Mouse (Mus musculus): ENCODE measurements around the gene Fcrla. TPM values are rescaled to one million over a fixed set of nuclear protein-coding genes. Genes with fewer than 3 reads are reported as not detected.
A peak's percentile ranks its signal among the peaks of the same experiment; 100 is the strongest.

Fcrla gene
- polyA plus RNA-seq, 1 experiment from 2014 or later: not detected

DNA sequence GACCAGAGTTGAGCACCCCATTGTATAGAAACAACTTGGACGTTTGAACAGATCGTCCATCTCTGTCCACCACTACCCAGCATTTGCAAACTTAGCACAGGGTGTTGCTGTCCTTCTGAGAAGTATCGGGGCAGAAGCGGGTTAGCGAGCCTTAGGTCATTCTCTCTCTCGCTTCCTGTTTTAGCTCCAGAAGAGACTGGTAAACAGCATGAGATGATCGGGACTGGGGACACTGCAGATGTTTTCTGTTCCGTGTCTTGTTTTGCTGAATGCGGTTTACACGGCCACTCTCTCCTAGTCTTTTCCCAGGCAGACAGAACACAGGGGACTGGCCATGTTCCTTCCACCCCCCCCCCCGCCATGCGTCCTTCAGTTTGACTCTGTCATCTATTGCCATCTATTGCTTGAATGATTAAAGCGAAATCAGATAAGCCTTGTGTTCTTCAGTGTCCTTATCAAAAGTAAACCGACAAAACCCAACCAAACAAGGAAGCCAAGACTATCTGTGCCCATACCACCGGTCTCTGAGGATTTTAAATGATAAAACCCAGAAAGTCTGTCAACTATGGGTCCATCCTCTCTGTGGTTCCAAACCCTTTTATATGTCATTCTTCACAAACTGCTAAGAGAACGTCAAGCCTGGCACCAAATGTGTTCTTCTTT is 28.8 kb downstream of the Fcrla start:
- no peak overlapping the region for H3K27ac ChIP-seq (ENCODE audit: low read depth, low read length)
- WGBS: 81% methylated on average over 16 of the region's 16 CpGs
- H3K9me3 ChIP-seq (ENCODE audit: control insufficient read depth, low read length): no peaks in the 10 kb centered on the region
- no peak overlapping the region for H3K4me2 ChIP-seq
- DNase-seq (ENCODE audit: low spot score, missing footprints): no peak
- H3K9ac ChIP-seq (ENCODE audit: low read length): no peak overlapping the region
- no peak overlapping the region for H3K4me3 ChIP-seq (ENCODE audit: low read depth, low read length)
- no peaks in the 10 kb centered on the region for H3K4me1 ChIP-seq (ENCODE audit: control insufficient read depth, insufficient read depth, low read length)
- H3K27me3 ChIP-seq (ENCODE audit: control insufficient read depth, insufficient read depth, low read length): no peaks in the 10 kb centered on the region
- H3K36me3 ChIP-seq (ENCODE audit: control insufficient read depth, insufficient read depth, low read length): no peaks in the 10 kb centered on the region
- ATAC-seq (ENCODE audit: low FRiP score): no peak

DNA sequence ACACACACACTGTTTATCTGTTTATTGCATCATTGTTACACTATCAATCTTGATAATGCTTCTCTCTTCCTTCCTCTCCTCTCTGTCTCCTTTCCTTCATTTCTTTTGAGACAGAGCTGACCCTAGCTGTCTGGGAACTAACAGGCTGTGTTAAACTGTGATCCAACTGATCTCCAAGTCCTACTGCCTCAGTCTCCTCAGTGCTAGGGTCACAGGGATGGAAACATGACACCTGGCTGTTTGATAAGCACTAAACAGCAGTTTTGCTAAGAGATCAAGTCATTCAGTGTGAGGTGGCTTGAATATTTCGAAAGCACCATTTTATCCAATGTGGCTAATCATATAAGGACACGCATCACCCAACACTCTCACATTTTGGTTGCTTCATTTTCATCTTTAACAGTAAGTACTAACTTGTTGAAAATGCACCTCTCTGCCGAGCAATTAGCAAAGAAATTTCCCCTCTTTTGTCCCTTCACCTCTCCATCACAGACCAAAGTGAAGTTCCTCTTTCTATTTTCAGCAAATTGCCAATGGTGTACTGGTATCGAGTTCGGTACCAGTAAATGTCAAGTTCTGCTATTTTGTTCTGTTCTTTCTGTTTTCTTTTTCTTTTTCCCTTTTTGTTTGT is 30.6 kb downstream of the Fcrla start:
- WGBS: 81% methylated on average over 5 of the region's 5 CpGs

DNA sequence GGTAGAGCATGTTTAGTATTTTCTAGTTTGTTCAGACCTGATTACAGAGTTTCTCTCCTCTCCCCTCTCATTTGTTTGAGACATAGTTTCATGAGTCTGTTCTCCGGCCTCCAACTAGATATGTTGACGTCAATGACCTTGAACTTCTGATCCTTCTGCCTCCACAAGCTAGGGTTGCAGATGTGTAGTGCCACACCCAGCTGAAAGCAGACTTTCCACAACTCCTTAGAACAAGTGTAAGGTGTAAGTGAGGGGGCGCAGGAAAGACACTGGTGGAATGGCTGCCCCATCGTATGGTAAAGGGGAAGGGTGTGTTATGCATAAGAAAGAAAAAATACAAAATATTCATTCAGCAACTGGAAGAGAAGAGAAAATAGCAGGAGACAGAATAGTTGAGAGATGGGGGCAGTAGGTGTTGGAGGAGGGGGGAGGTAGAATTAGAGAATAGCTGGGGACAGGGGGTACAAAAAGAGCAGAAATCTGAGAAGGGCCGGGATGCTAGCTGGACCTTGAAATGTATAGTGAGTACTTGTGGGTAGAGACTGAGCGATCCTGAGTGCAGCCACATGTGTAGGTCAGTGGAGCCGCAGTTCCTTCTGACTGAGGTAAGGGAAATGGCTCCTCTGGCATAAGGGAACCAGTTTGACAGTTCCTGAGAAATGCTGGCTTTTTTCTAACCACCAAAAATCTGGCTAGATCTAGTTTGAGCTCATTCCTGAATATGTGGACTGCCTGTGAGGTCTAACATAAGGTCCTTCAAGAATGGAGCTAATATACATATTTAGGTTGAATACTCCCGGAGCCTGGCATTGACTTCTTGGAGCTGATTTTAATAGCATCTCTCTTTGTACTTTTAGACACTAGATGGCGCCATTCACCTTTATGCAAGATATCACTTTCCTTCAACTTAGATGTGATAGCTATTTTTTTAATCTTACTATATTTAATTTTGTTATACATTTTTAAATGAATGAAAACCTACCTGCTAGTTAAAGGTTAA is 32.5 kb downstream of the Fcrla start:
- H3K9me3 ChIP-seq (ENCODE audit: control insufficient read depth, low read length): no peaks in the 10 kb centered on the region
- H3K36me3 ChIP-seq (ENCODE audit: control insufficient read depth, insufficient read depth, low read length): no peaks in the 10 kb centered on the region
- no peak overlapping the region for H3K4me2 ChIP-seq
- H3K9ac ChIP-seq (ENCODE audit: low read length): no peak overlapping the region
- ATAC-seq (ENCODE audit: low FRiP score) (no peak), DNase-seq (ENCODE audit: low spot score, missing footprints) (peak; percentile 87)
- no peak overlapping the region for H3K27ac ChIP-seq (ENCODE audit: low read depth, low read length)
- 66% methylated on average over 9 of the region's 9 CpGs for WGBS
- H3K4me3 ChIP-seq (ENCODE audit: low read depth, low read length): no peak overlapping the region
- no peaks in the 10 kb centered on the region for H3K4me1 ChIP-seq (ENCODE audit: control insufficient read depth, insufficient read depth, low read length)
- no peaks in the 10 kb centered on the region for H3K27me3 ChIP-seq (ENCODE audit: control insufficient read depth, insufficient read depth, low read length)

More for the DNA sequence above, 30.6 kb downstream of the Fcrla start:
- H3K9ac ChIP-seq (ENCODE audit: low read length): no peak overlapping the region
- H3K27ac ChIP-seq (ENCODE audit: low read depth, low read length): no peak overlapping the region
- no peaks in the 10 kb centered on the region for H3K36me3 ChIP-seq (ENCODE audit: control insufficient read depth, insufficient read depth, low read length)
- H3K4me3 ChIP-seq (ENCODE audit: low read depth, low read length): no peak overlapping the region
- H3K27me3 ChIP-seq (ENCODE audit: control insufficient read depth, insufficient read depth, low read length): no peaks in the 10 kb centered on the region
- DNase-seq (ENCODE audit: low spot score, missing footprints) (peak; percentile 69), ATAC-seq (ENCODE audit: low FRiP score) (no peak)
- H3K9me3 ChIP-seq (ENCODE audit: control insufficient read depth, low read length): no peaks in the 10 kb centered on the region
- no peaks in the 10 kb centered on the region for H3K4me1 ChIP-seq (ENCODE audit: control insufficient read depth, insufficient read depth, low read length)
- no peak overlapping the region for H3K4me2 ChIP-seq

DNA sequence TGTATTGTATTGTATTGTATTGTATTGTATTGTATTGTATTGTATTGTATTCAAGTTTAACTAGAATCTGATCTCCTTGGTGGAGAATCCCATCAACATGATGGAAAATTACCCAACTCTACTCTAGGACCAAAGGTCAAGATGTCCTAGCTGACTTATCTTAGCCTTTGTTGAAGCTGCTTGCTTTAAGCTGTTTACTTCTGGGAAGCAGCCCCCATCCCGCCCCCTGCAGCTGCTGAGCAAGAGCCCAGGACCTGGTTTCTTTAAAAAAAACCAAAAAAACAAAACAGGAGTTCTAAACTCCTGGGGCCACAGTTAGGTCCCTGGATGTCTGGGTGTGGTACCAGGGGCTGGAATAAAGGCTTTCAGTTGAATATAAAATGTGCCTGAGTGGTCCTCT is 35.1 kb downstream of the Fcrla start:
- no peak overlapping the region for H3K9ac ChIP-seq (ENCODE audit: low read length)
- no peak for DNase-seq (ENCODE audit: low spot score, missing footprints)
- no peaks in the 10 kb centered on the region for H3K27me3 ChIP-seq (ENCODE audit: control insufficient read depth, insufficient read depth, low read length)
- H3K4me3 ChIP-seq (ENCODE audit: low read depth, low read length): no peak overlapping the region
- no peak overlapping the region for H3K4me2 ChIP-seq
- no peak for ATAC-seq (ENCODE audit: low FRiP score)
- WGBS: 50% methylated on average over 1 of the region's 1 CpGs
- no peaks in the 10 kb centered on the region for H3K4me1 ChIP-seq (ENCODE audit: control insufficient read depth, insufficient read depth, low read length)
- H3K9me3 ChIP-seq (ENCODE audit: control insufficient read depth, low read length): no peaks in the 10 kb centered on the region
- no peak overlapping the region for H3K27ac ChIP-seq (ENCODE audit: low read depth, low read length)
- H3K36me3 ChIP-seq (ENCODE audit: control insufficient read depth, insufficient read depth, low read length): no peaks in the 10 kb centered on the region

DNA sequence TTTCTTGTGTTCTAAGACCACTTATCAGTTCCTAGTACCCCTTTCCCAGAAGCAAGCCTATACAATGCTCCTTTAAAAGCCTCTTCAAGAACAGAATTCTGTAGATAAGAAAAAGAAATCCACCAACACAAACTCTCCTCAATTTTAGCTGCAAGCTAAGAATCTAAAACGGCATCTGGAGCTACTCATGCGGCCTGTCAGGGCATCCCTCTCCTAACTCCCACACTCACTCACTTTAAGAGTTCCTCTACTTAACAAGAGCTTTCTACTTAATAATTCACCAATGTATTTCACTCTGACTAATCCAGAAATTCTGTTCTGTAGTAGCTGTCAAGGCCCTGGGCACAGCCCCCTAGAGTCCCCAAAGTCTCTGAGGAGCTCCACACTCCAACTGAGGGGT is 35.7 kb downstream of the Fcrla start:
- Histone ChIP-seq H3K27ac (ENCODE audit: low read depth, low read length) (no peak overlapping the region), H3K4me3 (ENCODE audit: low read depth, low read length) (no peak overlapping the region), H3K4me2 (no peak overlapping the region), H3K9me3 (ENCODE audit: control insufficient read depth, low read length) (no peaks in the 10 kb centered on the region), H3K36me3 (ENCODE audit: control insufficient read depth, insufficient read depth, low read length) (no peaks in the 10 kb centered on the region), H3K27me3 (ENCODE audit: control insufficient read depth, insufficient read depth, low read length) (no peaks in the 10 kb centered on the region), H3K9ac (ENCODE audit: low read length) (no peak overlapping the region), H3K4me1 (ENCODE audit: control insufficient read depth, insufficient read depth, low read length) (no peaks in the 10 kb centered on the region)
- 74% methylated on average over 2 of the region's 2 CpGs for WGBS
- ATAC-seq (ENCODE audit: low FRiP score) (no peak), DNase-seq (ENCODE audit: low spot score, missing footprints) (no peak)

DNA sequence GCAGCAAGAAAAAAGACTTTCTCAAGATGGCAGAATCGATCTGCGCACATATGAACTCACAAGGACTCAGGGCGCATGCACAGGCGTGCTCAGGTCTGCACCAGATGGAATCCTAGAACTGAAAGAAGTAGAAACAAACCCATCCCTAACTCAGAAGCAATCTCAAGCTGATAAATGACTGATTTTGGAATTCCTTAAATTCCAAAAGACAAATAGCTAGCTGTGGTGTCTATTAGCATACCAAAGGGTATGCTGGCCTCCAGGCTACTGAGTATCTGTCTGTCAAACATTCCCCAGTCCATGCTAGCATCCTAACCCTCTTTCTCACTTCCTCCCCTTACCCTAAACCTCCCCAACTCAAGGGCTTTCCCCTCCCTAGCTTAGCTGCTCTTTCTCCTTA is 38.1 kb downstream of the Fcrla start:
- WGBS: 82% methylated on average over 4 of the region's 4 CpGs
- Histone ChIP-seq H3K9me3 (ENCODE audit: control insufficient read depth, low read length) (no peaks in the 10 kb centered on the region), H3K4me2 (no peak overlapping the region), H3K4me3 (ENCODE audit: low read depth, low read length) (no peak overlapping the region), H3K36me3 (ENCODE audit: control insufficient read depth, insufficient read depth, low read length) (no peaks in the 10 kb centered on the region), H3K9ac (ENCODE audit: low read length) (no peak overlapping the region), H3K27ac (ENCODE audit: low read depth, low read length) (no peak overlapping the region), H3K27me3 (ENCODE audit: control insufficient read depth, insufficient read depth, low read length) (no peaks in the 10 kb centered on the region), H3K4me1 (ENCODE audit: control insufficient read depth, insufficient read depth, low read length) (peaks cover 4% of the 10 kb centered on the region; the same call in 1 of the 2 replicates)
- ATAC-seq (ENCODE audit: low FRiP score) (no peak), DNase-seq (ENCODE audit: low spot score, missing footprints) (no peak)

DNA sequence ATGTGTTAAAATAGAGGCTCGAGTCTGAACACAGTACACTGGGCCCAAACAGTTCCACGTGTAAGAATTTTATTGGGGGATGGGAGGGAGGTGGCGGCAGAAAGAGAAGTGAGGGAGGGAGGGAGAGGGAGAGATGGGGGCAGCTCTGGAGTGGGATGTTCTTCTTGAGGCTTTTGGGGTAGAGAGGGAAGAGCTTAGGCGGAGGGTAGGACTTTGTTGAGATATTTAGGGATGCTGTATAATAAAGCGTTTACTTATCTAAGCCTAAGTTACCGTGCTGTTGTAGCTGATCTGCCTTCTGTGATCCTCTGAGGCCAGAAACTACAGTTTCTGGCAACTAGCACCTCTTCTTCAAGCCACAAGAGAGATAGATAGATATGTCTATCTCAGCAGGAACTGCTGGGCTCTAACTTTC is 41.3 kb downstream of the Fcrla start:
- Histone ChIP-seq H3K36me3 (ENCODE audit: control insufficient read depth, insufficient read depth, low read length) (no peaks in the 10 kb centered on the region), H3K27ac (ENCODE audit: low read depth, low read length) (no peak overlapping the region), H3K4me1 (ENCODE audit: control insufficient read depth, insufficient read depth, low read length) (peaks cover 5% of the 10 kb centered on the region; the same call in 1 of the 2 replicates), H3K4me2 (no peak overlapping the region), H3K4me3 (ENCODE audit: low read depth, low read length) (no peak overlapping the region), H3K9me3 (ENCODE audit: control insufficient read depth, low read length) (no peaks in the 10 kb centered on the region), H3K27me3 (ENCODE audit: control insufficient read depth, insufficient read depth, low read length) (no peaks in the 10 kb centered on the region), H3K9ac (ENCODE audit: low read length) (no peak overlapping the region)
- WGBS: 60% methylated on average over 6 of the region's 6 CpGs
- ATAC-seq (ENCODE audit: low FRiP score) (no peak), DNase-seq (ENCODE audit: low spot score, missing footprints) (no peak)

DNA sequence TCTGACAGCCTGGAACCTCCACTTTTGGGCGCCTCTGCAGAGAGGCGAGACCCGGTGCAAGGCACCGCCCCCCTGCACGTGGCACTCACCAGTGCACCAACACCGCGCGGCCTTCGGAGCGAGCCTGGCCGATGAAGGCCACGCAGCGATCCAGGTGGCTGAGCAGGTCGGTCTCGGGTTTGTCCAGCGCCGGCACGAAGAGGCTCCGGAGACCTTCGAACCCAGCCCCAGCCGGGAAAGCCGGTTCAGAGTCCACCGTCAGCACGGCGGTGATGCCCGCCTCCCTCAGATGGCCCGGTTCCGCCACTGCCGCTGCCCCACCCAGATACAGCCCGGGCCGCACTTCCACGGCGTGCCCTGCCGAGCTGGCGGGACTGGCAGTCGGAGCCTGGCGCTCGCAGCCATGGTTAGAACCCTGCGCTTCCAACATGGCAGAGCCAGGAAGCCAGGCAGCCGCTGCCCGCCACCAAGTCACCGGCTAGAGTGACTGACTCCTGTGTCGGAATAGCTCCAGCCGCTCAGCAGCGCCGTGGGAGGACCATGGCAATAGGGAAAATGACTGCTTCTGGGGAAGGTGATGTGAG is 42.3 kb downstream of the Fcrla start, which contains the start of the genes Gm26620 and Dusp12:
Gene Gm26620, plus strand, starts transcription at position 88 of the 584 bp plus-strand sequence.
Gene Dusp12, minus strand, starts transcription at position 563 of the 584 bp plus-strand sequence.
- no peaks in the 10 kb centered on the region for H3K9me3 ChIP-seq (ENCODE audit: control insufficient read depth, low read length)

More for the DNA sequence above, 42.3 kb downstream of the Fcrla start, which contains the start of the genes Gm26620 and Dusp12:
- peaks cover 5% of the 10 kb centered on the region; the same call in 1 of the 2 replicates for H3K4me1 ChIP-seq (ENCODE audit: control insufficient read depth, insufficient read depth, low read length)
- peak within 1 kb of the TSS; percentile 93 for H3K4me3 ChIP-seq (ENCODE audit: low read depth, low read length)
- no peaks in the 10 kb centered on the region for H3K36me3 ChIP-seq (ENCODE audit: control insufficient read depth, insufficient read depth, low read length)
- H3K9ac ChIP-seq (ENCODE audit: low read length): peak within 1 kb of the TSS; percentile 90
- peak within 1 kb of the TSS; percentile 56 for H3K4me2 ChIP-seq
- peak within 1 kb of the TSS; percentile 35; the same call in 1 of the 2 replicates for H3K27ac ChIP-seq (ENCODE audit: low read depth, low read length)
- no peaks in the 10 kb centered on the region for H3K27me3 ChIP-seq (ENCODE audit: control insufficient read depth, insufficient read depth, low read length)
- WGBS: 1% methylated on average over 46 of the region's 46 CpGs
- DNase-seq (ENCODE audit: low spot score, missing footprints) (peak; percentile 96), ATAC-seq (ENCODE audit: low FRiP score) (peak; percentile 92)
